Mouse (Mus musculus) spleen, postnatal 36 days (tissue): ENCODE results near the gene Slc35f4.

Source experiments
- DNase-seq, 2 experiments: peaks; one replicate each; pipeline ENCODE4 v3.0.0; 2022; ENCODE audit warnings: low spot score in 2 of 2, mixed read lengths in 1 of 2

Slc35f4 gene

DNA sequence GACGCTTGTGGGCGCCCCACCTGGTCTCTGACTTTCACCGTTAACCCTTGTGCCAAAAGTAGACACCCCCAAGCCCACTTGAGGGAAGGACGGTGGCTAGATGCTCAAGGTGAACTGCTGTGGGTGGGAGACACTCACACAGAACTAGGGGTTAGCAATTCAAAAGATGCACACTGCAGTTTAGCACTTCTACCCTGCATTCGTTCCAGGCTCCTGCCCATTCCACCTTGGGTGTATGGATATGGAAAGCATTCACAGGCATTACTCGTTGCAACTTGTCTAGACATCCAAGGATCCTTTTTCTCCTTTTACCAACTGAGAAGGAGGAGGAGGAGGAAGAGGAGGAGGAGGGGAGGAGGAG lies at the start of gene Slc35f4:
Gene Slc35f4, minus strand, starts transcription at position 116 of the 361 bp plus-strand sequence.
- DNase-seq, result no peak

DNA sequence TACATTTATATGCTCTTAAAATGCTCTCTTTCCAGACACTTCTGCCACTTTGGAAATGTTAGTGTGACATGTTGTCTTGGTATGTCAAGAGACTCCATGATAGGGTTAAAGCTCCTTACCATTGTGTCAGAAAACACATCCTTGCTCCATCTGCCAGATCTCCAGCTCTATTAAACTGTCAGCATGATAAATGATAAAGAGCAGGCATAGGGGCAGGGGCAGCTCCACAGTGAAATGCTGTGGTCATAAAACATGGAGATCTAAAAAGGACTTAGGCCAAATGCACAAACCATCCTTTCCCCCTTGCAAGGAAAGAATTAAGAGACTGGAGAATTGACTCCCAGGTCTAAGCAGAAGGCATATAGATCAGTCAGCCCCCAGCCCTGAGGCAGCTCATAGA lies 42.5 kb upstream of the Slc35f4 start:
- DNase-seq, result no peak

DNA sequence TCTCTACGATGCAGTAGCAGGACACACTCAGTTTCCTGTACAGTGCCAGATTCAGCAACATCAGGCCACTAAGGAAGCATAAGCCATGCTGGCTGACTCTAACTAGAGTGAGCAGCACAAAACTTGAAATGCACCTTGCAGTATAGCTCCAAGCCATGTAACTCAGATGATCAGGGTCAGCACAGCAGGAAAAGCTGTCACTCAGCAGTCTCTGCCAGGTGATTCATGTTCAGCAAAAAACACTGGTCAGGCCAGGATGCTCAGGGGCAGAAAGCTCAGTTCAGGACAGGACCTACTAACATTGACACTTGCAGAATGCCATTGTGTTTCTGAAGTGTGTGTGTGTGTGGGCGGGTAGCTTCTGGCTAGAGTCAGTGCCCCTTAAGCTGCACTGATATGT lies 34.9 kb upstream of the Slc35f4 start:
- DNase-seq, result no peak

DNA sequence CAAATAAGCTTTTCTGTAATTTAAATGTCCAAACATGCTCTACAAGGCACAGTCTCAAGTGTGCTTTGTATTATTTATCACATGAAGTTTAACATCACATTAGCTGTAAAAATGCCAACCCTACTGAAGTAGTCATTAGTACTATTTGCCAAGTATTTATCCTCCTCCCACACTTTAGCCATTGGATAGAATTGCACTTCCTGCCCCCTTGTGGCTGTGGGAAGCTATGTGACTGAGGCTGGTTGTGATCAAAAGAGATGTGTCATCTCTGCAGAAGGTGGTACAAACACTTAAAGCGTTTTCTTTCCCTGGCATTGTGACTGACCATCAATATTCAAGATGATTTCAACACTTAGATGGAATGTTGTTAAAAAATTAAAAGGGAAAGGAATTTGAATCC lies 14.3 kb upstream of the Slc35f4 start:
- no peak for DNase-seq

DNA sequence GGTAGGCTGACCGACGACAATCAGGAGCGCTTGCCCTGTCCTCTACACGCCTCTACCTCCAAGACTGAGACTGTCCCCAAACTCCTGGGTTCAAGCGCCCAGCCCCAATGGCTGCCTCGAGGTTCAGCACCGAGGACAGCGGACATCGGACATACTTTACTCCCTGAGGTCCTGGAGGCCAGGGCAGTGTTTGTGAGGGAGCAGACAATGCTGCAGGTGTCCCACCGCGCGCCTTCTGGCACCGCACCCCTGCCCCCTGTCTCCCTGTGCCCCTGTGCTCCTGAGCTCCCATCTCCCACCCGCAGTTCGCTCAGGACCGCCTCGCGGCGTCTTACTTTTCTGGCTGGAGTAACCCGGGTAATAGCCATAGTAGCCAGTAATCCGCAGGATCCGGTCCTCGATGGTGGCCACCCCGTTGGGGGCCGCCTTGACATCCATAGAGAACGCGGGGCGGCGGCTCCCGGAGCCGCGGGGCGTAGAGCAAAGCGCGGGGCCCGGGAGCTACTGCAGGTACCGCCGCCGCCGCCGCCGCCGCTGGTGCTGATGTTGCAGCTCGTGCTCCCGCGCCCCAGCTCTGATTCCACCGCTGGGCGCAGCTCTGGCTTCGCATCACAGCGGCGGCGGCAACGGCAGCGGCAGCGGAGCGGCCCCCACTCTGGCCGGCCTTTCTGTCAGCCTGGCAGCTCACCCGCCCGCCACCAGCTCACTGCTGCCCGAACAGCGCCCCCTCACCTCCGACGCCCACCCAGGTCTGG lies 493 bp downstream of the Slc35f4 start:
- DNase-seq, result peak in 1 of 2 experiments; percentile 1

DNA sequence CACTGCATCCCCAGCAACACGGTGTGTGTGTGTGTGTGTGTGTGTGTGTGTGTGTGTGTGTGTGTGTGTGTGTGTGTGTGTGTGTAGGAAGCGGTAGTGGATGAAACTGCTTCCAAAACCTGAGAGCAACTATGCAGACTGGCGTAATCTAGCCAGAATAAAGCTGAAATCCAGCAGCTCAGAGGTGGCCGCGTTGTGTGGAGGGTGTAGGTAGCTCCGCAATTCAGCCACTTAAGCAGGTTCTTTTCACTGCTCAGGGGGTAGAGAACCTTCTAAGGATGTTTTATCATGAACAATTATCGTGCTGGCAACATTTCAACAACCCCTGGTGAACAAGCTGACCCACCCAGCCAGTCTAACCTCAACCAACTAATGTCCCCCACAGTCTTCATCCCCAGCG lies 1.2 kb downstream of the Slc35f4 start:
- no peak for DNase-seq

DNA sequence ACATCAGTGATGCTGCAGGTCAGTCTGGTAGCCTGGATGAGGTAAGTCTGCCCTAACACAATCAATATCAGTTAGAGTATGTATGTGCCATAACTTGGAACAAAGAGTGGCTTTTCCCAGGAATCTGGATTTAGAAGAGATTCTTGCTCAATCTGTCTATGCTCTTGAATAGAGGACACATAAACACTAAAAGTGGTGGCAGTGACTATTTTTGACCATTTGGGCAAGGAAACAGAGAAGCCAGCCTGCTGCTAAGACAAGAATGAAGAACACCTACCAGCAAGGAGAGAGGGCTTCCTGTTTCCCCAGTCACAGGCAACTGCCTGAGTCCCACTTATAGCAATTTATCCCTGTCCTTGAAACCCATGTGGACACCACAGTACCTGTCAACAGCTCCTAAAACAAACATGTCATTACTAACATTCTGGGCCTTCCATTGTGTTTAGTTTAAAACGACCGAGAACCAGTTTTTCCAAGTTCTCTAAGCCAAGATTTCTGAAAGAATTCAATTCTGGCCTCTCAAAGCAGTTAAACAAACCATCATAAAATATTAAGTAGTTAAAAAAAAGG lies 10.7 kb downstream of the Slc35f4 start:
- DNase-seq, result no peak

DNA sequence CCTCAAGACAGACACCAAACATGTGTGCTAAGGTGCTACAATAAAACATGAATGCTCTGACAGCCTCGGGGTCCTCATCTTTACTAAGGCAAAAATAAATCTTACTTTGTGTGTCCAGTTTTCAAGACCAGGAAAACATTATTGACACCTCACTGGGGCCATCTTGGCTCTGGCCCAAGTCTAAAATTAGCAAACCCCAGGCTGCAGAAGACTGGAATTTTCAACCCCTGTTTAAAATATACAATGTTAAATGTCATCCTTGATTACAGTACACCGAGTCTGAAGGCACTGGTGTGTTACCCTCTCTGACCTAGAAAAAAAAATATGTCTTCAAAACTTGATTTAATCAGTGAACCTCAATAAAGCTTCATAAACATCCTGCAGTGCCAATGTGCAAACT lies 11.7 kb downstream of the Slc35f4 start:
- no peak for DNase-seq

DNA sequence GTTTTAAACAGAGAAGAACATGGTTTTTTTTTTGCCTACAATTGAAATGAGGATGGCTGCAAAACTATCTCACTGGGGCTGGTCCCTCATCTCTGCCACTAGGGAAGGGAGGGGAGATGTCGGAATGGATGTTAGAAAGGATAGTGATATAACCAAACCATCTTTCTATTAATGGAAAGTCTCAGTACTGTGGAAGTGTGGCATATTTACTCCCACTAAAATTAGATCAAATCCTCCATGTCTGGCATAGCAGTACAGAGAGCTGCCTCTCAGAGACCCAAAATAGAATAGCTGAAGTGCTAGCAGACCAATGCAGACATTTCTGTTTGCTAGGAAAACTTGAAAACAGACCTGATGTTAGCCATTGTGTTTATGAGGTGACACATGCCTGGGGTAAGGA lies 30.7 kb downstream of the Slc35f4 start:
- DNase-seq, result no peak

DNA sequence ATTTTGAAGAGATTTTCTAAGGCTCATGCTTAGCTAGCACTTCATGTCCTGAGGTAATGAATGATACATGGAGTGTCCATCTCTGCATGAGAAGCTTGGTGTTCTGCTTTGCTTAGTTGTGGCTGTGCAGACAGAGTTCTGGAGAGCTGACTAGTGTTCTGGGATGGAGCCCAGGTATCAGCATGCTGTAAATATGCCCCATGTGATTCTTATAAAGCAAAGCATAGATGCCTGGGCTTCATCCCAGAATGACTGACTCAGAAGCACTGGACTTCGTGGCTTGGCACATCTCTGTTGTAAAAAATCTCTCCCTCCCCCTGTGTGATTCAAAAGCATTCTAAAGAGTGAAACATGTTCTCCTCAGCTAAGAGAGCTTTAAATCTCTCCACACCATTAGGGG lies 32.1 kb downstream of the Slc35f4 start:
- DNase-seq, result no peak

DNA sequence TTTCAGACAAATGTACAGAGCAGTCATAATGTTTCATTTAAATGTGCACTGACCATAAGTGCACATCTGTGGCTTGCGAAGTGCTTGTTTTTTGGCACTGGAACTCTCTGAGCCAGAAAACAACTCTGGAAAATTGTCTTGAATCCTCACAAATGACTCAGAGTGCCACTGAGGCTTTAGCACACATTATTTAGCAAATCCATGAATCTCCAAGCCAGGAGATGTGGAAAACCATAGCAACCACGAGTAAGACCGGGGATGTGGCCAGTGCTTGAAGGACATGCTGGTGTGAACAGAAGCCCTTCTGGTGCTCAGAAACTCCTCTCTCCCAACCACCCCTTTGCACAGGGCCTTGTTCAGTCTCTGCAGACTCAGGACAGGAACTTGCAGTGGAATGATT lies 33.3 kb downstream of the Slc35f4 start:
- no peak for DNase-seq

DNA sequence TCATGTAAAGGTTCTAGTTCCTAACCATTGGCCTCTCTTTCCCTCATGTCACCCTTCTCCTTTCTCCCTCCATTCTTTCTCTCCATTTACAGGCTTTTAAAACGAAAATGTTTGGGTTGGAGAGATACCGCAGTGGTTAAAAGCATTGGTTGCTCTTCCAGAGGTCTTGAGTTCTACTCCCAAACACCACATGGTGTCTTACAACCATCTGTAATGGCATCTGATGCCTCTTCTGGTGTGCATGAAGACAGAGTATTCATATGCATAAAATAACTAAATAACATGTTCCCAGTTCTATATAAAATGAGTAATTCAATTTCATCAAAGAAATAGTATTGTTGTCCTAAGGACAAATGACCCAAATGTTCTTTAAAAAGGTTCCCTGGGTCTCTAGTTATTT lies 49.2 kb downstream of the Slc35f4 start:
- no peak for DNase-seq

DNA sequence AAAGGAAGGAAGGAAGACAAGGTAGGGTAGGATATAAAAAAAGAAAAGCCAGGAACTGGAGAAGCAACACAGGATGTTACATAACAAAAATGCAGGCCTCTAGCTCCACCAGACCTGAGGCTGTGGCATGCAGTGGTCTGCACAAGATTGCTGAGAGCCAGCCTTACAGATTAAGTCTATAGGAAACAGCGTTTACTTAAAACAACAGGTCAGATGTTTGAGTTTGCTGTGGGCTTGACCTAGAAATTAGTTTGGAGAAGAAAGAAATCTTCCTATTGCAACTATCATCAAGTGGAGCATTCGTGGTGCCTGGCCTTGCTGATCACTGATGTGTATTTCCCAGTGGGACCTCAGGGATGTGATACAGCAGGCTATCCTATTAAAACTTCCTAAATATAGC lies 64.1 kb downstream of the Slc35f4 start:
- DNase-seq, result no peak

DNA sequence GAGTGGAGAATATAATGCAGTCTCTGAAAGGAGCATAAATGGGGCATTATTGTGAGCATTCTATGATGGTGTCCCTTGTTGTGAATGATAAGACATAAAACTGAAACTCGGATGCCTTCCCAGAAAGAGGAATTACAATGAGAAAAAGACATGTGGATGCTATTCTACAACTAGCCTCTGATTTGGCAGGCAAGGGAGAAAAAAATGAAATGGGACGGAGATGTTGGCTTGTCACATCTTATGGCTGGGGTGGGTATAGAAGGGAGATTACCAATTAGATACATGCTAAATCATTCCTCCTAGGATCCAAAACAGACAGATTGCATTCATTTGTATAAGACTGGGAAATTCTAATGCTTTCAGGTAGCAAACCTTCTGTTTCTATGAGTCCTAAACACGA lies 65.0 kb downstream of the Slc35f4 start:
- no peak for DNase-seq

DNA sequence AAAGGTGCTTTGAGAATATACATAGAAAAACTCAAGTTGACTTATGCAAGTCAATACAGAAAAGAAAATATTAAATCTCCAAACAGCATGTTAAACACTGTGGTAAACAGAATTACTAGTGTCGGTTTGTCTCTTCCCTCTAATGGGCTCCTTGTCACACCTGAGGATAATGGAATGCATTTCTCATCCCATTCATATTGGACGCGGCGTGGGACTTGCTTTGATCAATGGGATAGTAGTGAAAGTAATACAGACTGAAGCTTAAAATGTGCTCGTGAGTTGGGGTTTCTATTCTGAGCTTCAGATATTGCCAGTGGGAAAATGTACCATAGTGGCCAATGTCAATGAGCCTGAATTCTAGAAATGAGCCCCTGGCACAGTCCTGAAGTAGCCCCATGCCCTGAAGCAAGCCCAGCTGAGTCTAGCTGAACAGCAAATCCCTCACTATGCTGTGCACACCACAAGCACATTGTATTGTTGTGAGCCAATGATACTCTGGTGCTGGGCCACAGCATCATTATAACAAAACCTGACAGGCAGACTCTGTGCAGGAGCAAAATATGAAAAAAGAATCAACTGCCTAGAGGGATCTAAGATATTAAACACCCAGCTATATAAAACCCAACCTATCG lies 71.4 kb downstream of the Slc35f4 start:
- no peak for DNase-seq

DNA sequence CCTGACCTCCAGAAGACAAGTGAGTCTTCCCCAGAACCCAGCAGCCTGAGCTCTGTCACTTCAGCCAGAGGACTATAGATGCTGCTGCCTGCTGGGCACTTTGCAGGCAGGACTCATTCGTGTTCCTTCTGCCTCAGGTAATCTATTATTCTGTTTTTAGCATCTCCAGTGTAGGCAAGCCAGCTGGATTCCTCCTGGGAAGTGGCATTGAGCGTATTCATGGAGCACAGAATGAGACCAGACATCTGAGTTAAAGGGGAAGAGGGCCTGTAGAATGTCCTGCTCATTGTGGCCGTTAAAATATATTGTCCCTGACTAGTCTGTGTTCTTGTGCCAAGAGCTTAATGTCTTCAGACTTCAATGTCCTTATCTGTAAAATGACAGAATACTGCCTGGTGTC lies 72.1 kb downstream of the Slc35f4 start:
- no peak for DNase-seq

DNA sequence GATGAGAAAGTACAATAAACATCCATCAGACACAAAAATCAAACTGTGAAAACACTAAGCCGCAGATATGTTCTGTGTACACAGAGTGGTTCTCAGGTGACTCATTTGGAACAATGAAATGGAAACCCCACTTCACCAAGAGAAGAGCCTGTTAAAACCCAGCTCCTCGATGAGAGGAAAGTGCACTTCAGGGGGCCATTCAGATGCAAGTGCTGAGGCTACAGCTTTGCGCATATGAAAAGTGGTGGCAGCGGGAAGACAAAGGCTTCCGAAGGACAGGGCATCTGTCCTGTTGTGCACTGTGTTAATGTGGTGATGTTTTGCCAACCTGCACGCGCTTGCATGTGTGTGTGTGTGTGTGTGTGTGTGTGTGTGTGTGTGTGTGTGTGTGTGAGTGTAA lies 78.2 kb downstream of the Slc35f4 start:
- no peak for DNase-seq

DNA sequence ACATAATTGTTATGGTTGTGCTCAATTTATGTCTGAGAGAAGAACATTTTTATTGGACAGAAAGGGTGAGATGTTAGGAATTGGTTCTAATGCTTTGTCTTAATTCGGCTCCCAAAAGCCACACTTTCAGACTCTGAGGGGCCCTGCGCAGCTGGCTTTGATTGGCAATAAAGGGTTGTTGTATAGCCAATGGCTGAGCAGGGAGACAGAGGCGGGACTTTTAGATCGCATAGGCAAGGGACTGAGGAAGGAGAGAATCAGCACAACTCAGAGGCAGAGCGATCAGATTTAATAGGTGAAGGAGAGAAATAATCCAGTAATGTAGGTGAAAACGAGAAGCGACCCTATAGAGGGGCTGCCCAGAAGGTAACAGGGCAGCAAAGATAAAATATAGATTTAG lies 79.4 kb downstream of the Slc35f4 start:
- DNase-seq, result no peak

DNA sequence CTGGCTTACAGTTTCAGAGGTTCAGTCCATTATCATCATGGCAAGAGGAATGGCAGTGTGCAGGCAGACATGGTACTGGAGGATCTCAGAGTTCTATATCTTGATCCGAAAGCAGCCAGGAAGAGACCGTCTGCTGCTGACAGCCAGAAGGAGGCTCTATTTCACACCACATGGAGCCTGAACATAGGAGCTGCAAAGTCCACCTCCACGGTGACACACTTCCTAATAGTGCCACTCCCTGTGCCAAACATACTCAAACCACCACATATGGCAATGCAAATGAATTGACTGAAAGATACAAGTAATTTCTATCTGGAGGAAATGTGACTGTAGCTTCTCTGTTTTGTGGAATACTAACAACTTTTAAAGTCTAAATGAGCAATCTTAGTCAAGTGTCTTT lies 89.0 kb downstream of the Slc35f4 start:
- no peak for DNase-seq

DNA sequence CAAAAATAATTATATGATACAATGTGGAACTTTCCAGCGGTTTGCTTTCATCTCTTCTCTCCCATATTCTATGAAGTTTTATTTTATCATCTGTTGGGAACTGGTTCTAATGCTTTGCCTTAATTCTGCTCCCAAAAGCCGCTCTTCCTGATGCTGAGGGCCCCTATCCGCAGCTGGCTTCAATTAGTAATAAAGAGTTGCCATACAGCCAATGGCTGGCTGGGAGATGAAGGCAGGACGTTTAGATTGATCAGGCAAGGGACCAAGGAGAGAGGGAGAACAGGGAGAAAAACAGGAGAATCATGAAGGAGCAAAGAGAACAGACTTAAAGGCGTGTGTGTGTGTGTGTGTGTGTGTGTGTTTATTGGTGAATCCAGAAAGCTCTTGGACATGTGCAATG lies 94.0 kb downstream of the Slc35f4 start:
- DNase-seq, result no peak

DNA sequence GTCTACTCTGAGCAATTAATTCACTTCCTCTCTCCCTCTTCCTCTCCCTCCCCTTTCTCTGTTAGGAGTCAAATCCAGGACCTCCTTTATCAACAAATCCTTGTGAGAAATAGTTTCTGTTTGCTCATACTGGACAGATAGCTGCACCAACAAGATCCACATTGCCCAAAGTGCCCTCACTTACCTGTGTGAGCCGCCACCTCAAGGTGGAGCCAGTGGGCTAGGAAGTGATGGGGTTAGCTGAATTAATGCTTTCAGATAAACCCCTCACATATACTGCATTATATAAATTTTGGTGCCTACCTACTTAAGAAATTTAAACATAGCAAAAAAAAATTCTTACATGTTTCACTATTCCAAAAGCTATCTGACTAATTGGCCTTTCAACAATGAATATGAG lies 133.4 kb downstream of the Slc35f4 start:
- no peak for DNase-seq

DNA sequence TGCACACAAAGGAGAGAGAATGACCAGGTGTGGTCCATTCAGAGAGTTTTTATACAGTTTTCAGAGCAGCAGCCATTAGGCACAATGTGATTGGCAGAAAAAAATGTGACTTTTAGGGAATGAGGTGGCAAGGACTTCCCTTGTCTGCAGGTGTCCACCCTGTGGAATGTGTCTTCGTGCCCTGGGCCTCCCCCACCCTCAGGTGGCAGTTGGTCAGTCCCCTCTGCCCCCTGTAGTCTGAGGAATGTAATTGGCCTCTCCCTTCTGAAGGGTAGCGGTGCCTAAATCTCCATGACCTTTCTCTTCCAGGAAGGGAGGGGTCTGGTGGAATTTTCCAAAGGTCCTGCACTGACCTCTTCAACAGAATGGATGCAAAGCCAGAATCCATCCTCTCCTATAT lies 163.7 kb downstream of the Slc35f4 start:
- no peak for DNase-seq

DNA sequence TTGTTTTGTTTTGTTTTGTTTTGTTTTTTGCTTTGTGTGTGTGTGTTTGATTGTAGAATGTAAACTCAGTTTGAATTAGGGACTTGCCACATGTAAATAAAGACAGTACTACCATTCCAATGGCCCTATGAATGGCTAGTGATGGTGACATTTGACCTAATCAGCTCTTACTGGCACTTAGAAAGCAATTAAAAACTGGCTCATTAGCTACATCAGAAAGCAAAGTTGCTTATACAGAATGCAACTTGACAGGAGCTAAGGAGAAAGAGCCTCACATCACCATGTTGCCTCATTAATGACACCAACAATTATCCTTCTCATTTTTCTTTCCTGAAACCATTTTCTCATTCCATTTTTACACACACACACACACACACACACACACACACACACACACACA lies 170.3 kb downstream of the Slc35f4 start:
- DNase-seq, result no peak

DNA sequence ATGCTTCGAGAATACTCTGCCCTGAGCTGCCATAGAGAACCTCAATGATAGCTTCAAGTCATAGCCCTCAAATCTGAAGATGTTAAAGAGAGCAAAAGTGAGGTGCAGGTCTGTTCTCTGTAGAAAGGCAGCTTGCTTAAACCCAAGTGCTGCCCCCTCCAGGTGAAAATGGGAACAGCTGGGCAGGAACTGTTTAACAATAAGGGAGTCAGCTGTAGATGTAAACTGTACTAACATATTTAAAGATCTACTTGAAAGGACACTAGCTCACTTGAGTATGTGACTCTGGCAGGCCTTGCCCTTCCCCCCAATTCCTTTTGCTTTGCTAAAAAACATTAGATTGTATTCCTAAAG lies 177.0 kb downstream of the Slc35f4 start:
- no peak for DNase-seq
